Mouse (Mus musculus): ENCODE measurements around the gene Atp7b. TPM values are rescaled to one million over a fixed set of nuclear protein-coding genes. Genes with fewer than 3 reads are reported as not detected.
A peak's percentile ranks its signal among the peaks of the same experiment; 100 is the strongest.

The Atp7b gene
- under 1 TPM; 0.07 to 0.14 (median 0.13) TPM for polyA plus RNA-seq (2017; shearing (Covaris generic))

- ATAC-seq = peak; percentile 31
Measured at GRCm38 (mm10) chr8:22059821-22060445, at the start of gene Atp7b. Gene Atp7b (minus strand): TSS chr8:22060305.

DNA sequence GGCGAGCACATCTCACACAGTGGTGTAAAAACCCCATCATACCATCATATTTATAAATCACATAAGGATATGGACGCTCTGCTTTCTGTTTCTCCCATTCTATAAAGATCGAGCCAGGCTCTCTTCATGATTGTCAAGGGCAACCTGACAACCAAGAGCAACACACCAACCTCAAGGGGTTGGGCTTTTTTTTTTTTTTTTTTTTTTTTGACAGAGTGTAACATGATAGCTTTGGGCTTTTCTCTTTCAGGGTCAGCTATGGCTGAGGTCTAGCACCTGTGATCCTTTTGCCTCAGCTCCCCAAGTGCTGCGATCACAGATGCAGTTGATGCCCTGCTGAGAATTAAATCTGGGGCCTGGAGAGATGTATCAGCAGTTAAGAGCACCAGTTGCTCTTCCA lies 46.9 kb upstream of the Atp7b start:
- no peak for ATAC-seq

DNA sequence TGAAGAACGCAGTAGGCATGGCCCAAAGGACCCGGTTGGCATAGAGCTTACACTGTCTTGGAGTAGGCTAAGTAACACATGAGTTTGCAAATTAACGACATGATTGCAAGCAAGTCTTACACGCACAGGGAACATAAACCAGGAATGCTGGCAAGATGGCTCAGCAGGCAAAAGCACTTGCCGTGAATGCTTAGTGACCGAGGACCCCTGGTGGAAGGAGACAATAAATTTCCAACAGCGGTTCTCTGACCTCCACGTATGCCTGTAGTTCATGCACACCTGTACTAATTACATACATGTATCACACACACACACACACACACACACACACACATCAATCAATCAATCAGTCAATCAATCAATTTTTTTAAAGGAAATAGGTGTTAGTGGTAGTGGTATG lies 31.5 kb upstream of the Atp7b start:
- no peak for ATAC-seq

- ATAC-seq = no peak
Measured at GRCm38 (mm10) chr8:22089226-22089625, 29.1 kb upstream of the Atp7b start.

- ATAC-seq = no peak
Measured at GRCm38 (mm10) chr8:22079313-22080007, 19.4 kb upstream of the Atp7b start.

DNA sequence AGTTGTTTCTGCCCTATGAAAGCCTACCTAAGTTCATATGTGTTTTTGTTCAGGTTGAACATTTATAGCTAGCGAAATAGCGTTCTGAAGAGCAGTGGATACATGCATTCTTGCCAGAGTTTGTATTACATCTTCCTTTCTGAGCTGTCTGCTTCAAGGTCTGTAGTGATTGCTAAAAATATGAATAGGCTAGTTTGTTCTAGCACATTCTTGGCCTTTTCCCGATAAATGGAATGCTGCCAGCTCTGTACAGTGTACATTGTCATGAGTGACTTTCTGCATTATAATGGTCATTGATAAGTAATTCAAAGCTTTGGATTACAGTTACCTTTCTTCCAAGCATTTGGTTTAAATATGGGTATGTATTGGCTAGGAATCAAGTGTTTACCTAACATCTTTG lies 1.0 kb upstream of the Atp7b start:
- no peak for ATAC-seq

DNA sequence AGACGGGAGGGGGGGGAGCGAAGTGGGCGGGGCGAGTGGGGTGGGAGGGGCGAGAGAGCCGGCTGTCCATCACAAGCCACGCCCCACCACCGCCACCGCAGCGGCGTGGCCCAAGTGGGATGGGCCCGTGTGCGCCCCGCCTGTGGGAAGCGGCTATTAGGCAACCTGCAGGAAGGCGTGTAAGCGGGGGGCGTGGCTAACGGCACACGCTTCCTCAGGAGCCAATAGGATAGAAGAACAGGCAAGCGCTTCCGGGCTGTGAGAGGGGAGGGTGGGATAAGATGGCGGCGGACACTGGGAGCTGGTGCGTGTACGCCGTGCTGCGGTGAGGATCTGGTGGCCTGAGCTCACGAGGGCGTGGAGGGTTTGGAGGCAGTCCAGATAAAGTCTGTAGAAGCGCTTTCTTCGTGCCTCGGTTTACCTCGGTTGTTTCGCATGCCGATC lies 363 bp upstream of the Atp7b start, which contains the start of gene Alg11:
Gene Alg11 (plus strand): TSS at position 276 of the 444 bp plus-strand sequence.
- ATAC-seq = peak; percentile 99

DNA sequence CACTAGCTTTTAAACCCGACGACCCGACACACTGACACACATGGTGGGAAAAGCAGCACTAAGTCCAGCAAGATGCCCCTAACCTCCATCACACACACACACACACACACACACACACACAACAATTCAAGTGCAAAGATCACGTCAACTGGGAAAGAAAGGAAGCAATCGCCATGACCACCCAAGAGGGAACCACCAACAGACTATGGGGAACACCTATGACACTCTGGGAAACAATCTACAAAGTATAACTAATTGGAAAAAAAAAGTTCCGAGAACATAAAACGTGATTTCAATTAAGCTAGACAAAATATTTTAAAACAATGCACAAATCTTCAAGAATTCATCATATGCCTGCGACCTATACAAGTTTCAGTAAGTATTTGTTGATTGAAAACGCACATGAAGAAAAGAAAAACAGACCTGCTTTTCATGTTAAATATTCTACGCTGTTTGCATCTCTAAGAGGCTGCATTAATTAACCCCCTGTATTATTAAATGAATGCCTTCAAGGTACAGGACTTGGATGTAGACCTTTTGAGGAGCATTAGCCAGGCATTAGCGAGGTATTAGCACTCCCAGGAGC lies 859 bp downstream of the Atp7b start:
- ATAC-seq = no peak

DNA sequence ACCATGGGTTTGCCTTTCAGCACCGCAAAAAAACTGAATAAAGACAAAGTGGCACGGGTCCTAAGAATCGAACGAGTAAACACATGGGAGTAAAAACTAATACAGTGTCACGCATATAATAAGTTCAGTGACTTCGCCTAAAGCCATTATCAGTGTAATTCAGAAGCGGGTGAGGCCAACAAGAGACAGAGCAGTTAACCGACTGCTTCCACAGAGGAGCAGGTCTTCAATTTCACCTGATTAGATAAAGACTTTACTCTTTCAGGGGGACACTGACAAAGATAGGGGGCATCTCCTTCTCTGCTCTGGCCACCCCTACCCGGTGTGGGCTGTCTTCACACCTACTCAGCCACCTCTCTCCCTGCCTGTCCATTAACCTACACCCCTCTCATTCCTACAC lies 1.7 kb downstream of the Atp7b start:
- ATAC-seq = no peak

GRCm38 (mm10) chr8:22056850-22057249 lies 3.3 kb downstream of the Atp7b start:
- ATAC-seq = no peak

DNA sequence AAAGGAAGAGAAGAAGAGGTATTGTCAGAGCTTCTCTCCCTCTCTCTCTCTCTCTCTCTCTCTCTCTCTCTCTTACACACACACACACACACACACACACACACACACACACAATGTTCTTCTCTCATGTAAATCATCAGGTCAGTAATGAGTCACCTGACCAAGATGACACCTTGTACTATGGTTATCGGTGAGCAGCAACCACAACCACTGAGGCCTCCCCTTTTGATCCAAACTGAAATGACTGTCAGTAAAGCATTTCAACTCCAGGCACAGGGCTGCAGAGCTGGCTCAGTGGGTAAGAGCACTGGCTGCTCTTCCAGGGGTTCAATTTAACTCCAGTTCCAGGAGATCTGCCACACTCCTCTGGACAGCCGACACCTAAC lies 4.6 kb downstream of the Atp7b start:
- no peak for ATAC-seq

DNA sequence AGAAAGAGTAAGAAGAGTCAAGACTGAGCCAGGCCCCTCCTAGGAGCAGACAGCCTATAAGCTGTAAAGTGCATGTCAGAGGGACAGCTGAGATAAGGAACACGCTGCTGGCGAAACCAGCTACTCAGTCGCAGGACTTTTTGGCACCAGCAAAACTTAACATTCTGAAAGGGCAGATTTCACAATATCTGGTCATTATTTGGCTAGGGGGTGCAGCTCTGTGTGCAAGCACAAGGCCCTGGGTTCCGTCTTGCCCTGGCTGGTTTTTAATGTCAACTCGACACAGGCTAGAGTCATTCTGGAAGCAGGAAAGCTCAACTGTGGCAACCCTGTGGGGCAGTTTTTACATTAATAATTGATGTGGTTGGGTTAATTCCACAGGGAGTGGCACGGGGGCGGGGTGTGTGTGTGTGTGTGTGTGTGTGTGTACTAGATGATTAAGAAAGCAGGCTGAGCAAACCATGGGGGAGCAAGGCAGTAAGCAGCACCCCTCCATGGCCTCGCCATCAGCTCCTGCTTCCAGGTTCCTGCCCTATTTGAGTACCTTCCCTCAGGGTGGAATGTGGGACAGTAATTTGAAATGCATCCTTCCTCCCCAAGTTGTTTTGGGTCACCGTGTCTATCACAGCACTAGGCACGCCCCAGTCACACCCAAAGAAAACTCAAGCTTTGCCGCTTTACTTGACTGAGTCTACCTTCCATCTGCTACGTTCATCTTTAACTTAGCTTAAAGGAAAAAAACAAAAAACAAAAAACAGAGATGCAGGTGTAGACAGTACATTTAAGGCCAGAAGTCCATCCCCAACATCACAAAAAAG lies 5.2 kb downstream of the Atp7b start:
- ATAC-seq = no peak

GRCm38 (mm10) chr8:22047699-22048464 lies 12.2 kb downstream of the Atp7b start:
- ATAC-seq = peak; percentile 64

DNA sequence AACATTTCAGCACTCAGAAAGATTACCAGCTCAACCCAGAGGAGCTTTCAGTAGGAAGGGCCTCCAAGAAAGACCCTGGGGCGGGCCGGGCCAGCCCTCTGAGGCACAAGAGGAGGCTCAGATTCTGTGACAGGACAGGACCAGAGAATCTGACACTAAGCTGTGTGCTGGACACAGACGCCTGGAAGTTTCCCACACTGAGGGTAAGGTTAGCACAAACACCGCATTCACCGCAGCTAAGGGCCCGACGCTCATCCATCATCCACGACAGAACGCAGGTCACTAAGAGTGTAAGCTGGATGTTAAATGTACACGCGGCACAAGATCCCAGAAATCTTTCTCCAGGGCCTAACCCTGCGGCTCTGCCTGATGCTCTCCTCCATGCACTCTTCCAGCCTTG lies 16.4 kb downstream of the Atp7b start:
- ATAC-seq = no peak

DNA sequence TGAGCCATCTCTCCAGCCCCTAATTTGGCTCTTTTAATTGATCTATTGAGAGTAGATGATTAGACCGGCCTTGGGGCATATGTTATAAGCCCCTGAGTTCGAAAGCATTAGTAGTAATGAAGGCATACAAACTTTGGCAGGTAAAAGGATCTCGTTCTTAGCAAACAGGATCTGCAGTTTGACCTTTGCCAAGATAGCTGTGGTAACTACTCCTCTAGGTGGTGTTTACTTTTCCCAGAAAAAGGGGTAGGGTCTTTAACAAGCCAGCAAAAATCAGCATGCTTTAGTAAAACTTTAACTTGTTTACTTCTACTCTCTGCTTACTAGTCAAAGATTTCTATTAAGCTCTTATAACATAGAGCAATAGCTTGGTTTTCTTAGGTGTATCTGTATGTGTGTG lies 17.6 kb downstream of the Atp7b start:
- ATAC-seq = no peak

GRCm38 (mm10) chr8:22040153-22040509 lies 20.0 kb downstream of the Atp7b start:
- no peak for ATAC-seq

DNA sequence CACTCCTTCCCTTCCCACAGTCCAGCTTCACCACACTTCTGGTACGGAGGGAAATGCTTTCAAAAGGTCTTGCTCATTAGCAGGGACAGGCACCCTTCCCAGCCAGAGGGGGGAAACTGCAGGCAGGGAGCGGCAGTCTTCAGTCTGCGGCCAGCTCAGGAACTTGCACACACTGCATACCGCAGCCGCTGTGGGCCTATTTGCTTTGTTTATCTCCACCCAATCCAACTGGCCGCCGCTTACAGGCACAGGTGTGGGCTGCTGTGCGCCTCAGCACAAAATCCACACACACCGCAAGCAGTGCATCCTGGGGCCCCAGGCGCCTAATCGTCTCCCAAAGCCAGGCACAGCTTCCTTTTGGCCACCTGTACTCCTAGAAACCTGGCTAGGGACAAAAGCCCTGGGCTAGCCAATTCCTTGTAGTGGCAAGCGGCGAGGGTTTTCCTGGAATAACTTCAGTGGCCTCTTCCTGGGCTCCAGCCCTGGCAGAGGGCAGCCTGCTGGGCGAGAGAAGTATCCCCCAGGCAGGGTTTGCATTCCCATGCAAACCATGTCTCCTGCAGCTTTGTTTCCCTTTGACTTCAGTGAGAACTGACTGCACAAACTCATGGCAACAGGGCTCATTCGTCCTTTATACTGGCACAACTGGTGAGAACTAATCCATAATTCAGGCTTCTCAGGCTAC lies 20.5 kb downstream of the Atp7b start:
- no peak for ATAC-seq

- ATAC-seq = no peak
Measured at GRCm38 (mm10) chr8:22037022-22037421, 23.1 kb downstream of the Atp7b start.

GRCm38 (mm10) chr8:22036137-22036536 lies 24.0 kb downstream of the Atp7b start:
- no peak for ATAC-seq

GRCm38 (mm10) chr8:22030990-22031389 lies 29.1 kb downstream of the Atp7b start:
- ATAC-seq = no peak

- ATAC-seq = no peak
Measured at GRCm38 (mm10) chr8:22028973-22029372, 31.1 kb downstream of the Atp7b start.

DNA sequence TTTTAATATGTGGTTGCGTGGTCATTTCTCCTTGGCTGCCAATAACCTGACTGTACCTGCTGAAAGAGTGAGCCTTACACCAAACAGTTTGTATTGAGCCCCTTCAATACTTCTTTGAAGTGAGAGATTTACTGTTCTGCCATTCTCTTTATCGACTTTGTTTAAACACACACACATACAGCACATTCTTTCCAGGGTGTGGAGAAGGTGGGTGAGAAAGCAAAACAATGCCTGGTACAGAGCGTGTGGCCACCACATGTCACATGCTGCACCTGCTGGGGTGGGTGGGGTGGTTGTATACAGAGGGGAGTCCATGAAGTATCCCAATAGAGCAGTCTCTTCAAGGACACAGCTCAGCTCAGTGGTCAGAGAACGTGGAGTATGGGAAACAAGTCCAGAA lies 34.9 kb downstream of the Atp7b start:
- ATAC-seq = no peak
